Mouse (Mus musculus): Measurements from ENCODE around the gene 2310022B05Rik.
A peak's percentile ranks its signal among the peaks of the same experiment; 100 is the strongest.

2310022B05Rik gene

DNA sequence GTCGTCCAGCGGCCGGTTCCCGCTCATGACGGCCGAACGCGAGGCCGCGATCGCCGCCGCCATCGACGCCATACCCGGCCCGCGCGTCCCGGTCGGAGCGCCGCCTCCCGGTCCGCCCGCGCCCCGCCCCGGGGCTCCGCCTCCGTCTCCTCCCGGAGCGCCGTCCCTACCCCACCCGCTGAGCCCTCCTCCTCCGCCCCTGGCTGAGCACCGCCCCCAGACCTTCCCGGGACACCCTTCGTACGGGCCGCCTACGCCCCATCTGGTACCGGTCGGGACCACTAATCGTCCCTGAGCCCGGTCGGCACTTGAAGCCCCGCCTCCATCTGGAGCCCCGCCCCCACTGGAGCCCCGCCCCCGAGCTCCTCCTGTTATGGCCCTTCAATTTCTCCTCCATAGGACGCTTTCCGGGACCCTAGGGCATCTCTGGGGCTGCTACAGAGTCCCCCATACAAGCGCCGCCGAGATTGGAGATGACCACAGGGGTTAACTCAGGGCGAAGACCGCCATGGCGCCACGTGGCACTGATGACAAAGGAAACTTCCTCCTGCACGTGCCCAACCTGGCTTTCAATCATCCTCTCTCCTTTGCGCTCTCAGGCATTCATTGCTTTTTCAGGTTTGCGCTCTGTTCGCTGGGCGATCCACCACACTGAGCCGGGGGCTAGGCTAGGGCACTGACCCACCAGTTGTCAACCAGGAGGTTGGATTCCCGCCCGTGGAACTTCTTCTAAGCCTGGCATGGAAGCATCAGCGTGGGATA, at the start of gene 2310022B05Rik:
TSS of gene 2310022B05Rik (minus strand) at position 258 of the 762 bp plus-strand sequence.
- peak; percentile 81 to 83 for DNase-seq (ENCODE audit: low spot score in 2 of 2)

DNA sequence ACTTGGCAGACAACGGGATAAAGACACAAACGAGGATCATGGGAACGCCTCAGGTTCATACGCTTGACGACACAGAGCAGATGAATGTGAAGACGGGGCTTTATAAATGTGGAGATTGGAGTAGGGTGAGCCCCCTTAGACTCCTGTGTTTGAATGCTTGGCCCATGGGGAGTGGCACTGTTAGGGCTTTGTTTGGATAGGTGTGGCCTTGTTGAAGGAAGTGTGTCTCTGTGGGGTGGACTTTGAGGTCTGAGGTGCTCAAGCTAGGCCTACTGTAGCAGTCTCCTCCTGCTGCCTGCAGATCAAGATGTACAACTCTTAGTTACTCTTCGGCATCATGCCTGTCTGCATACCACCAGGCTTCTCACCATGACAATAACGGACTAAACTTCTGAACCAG, 42.7 kb upstream of the 2310022B05Rik start:
- no peak for DNase-seq (ENCODE audit: low spot score in 2 of 2)

- no peak for DNase-seq (ENCODE audit: low spot score in 2 of 2)
These were observed 41.2 kb upstream of the 2310022B05Rik start for GRCm38 (mm10) chr8:124704376-124704775.

- DNase-seq (ENCODE audit: low spot score in 2 of 2): no peak
These were observed 40.4 kb upstream of the 2310022B05Rik start for GRCm38 (mm10) chr8:124703526-124703925.

GRCm38 (mm10) chr8:124702183-124702582, 39.0 kb upstream of the 2310022B05Rik start:
- no peak for DNase-seq (ENCODE audit: low spot score in 2 of 2)

GRCm38 (mm10) chr8:124701023-124701422, 37.9 kb upstream of the 2310022B05Rik start:
- DNase-seq (ENCODE audit: low spot score in 2 of 2): peak; percentile 81 to 86

GRCm38 (mm10) chr8:124700271-124700670, 37.1 kb upstream of the 2310022B05Rik start:
- no peak for DNase-seq (ENCODE audit: low spot score in 2 of 2)

DNA sequence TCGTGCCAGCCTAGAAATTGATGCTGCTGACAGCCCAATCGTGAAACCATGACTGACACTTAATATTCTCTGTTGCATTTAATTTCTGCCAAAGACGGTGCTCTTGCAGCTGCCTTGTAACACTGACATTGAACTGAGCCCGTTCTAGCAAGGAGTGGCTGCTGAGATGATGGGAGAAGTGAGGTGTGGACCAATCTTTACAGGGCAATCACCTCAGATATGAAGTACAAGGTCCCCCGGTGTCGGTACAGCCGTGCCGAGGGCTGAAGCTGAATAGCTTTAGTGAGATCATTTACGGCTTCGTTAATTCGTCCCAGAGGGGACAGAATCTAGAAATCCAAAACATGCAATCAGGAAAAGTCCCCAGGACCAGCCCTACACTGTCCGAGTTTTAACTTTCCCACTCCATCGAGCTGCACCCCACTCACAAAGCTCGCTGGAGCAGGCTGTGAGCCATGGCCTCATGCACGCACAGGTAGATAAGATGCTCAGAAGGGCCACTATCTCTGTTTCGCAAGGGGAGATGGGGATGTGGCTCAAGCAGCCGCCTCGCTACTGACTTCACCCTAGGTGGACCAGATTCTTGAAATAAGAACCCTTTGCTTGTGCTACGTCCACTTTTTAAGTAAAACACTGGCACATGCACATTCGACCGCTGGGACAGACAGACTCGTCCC, 32.4 kb upstream of the 2310022B05Rik start:
- no peak for DNase-seq (ENCODE audit: low spot score in 2 of 2)

- DNase-seq (ENCODE audit: low spot score in 2 of 2): no peak
These were observed 28.5 kb upstream of the 2310022B05Rik start for GRCm38 (mm10) chr8:124691706-124692105.

- no peak for DNase-seq (ENCODE audit: low spot score in 2 of 2)
These were observed 25.7 kb upstream of the 2310022B05Rik start for GRCm38 (mm10) chr8:124688899-124689298.

- no peak for DNase-seq (ENCODE audit: low spot score in 2 of 2)
These were observed 19.0 kb upstream of the 2310022B05Rik start for GRCm38 (mm10) chr8:124682218-124682617.

- no peak for DNase-seq (ENCODE audit: low spot score in 2 of 2)
These were observed 18.6 kb upstream of the 2310022B05Rik start for GRCm38 (mm10) chr8:124681792-124682157.

DNA sequence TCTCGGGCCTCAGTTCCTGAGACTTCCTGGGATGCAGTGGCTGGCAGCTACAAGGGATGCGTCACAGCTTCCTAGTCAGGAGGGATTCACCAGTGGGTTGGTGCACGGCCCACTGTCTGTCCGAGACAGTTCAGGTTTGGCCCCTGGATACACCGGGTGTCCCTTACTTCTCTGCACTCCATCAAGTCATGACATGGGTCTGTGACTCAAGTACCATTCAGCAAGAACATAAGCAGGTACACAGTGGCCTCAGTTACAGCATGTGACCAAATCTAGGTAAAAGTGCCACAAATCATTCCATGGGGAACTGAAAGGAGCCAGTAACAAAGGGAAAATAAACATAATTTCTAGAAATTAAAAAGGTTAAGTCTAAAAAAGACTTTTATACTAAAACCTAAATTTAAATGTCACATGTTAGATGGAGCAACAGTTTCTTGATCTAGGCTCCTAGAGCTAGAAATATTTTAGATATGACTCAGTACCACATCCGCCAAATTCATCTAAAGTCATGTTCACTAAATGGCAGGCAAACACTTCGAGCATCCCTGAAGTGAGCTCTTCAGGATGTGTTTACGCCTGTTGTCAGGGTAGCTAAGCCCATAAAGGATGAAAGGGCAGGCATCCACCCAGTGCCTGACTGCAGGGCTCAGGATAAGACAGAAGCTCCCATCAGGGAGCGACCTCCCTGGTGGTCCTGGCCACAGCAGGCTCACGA, 18.1 kb upstream of the 2310022B05Rik start:
- DNase-seq (ENCODE audit: low spot score in 2 of 2): no peak

- no peak for DNase-seq (ENCODE audit: low spot score in 2 of 2)
These were observed 15.1 kb upstream of the 2310022B05Rik start for GRCm38 (mm10) chr8:124678246-124678645.

DNA sequence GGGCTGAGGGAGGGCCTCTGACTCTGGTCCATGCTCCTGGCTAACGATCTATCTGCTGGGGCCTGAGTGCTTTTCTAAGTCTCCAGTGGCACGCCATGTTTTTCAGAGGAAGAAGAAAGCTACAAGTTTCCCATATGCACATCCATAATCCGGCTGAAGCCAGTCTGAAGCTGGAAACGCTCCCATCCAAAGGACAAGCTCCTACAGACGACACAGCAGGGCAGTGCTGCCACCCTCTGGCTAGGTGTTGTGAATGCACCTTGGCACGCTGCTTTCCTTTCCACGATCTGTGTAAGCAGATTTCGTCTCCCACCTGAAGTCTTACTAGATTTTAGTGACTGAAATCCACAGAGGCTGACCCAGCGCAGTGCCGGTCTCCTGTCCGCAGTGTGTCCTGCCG, 14.3 kb upstream of the 2310022B05Rik start:
- DNase-seq (ENCODE audit: low spot score in 2 of 2): peak in 1 of 2 experiments; percentile 25

DNA sequence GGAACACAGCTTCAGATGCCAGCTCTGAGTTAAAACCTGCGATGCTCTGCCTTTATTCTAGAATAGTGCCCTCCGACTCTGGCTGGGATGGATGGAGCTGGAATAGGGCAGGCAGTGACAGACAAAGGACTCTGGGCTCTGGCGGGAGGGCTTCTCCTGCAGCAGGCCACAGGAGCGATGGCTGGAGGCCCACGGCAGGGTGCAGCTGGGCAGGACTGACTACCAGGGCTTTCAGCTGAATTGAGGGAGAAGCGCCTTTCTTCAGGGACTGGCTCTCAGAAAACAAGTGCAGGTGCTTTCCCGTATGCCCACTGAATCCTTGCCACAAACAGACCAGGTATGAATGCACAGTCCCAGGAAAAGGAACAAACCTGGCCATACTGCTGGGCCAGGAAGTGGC, 13.9 kb upstream of the 2310022B05Rik start:
- no peak for DNase-seq (ENCODE audit: low spot score in 2 of 2)

- no peak for DNase-seq (ENCODE audit: low spot score in 2 of 2)
These were observed 13.5 kb upstream of the 2310022B05Rik start for GRCm38 (mm10) chr8:124676661-124677060.

DNA sequence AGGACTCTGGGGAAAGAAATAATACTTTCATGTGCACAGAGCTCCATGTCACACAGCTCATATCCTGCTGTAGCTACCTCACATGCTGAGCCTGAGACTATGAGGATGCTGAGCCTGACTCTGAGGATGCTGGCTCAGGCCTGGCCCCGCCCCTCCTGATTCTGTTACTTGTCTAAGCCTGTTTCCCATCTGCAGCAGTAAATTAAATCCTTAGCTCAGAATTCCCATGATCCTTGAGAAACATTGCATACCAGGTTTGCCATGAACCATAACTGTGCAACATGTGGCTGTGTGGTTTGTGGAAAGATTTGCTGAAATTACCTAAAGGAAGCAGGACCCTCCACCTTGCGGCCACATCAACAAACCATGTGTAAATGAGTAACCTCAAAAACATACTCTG, 9.2 kb upstream of the 2310022B05Rik start:
- no peak for DNase-seq (ENCODE audit: low spot score in 2 of 2)

DNA sequence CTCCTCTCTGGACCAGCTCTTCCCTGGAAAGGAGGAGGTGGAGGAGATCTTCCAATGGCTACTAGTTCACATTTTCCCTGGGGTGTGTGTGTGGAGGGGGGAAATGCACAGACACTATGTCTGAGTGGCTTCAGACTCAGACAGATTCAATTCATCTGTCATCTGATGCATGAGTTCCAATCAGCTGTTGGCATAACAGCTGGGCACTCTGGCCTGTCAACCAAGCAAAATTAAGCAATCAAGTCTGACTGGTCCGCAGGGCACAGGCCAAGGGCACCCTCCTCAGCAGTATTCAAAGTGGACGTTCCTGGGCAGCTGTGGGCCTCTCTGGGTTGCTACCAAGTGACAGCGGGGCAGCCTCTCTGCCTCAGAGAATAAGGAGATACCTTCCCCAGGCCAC, 5.6 kb upstream of the 2310022B05Rik start:
- no peak for DNase-seq (ENCODE audit: low spot score in 2 of 2)

GRCm38 (mm10) chr8:124664414-124664813, 1.2 kb upstream of the 2310022B05Rik start:
- DNase-seq (ENCODE audit: low spot score in 2 of 2): no peak

GRCm38 (mm10) chr8:124663874-124664230, 683 bp upstream of the 2310022B05Rik start:
- DNase-seq (ENCODE audit: low spot score in 2 of 2): no peak

- no peak for DNase-seq (ENCODE audit: low spot score in 2 of 2)
These were observed 590 bp downstream of the 2310022B05Rik start for GRCm38 (mm10) chr8:124662446-124663111.

All from spleen, postnatal 36 days (tissue).